In the genomic region with DNA sequence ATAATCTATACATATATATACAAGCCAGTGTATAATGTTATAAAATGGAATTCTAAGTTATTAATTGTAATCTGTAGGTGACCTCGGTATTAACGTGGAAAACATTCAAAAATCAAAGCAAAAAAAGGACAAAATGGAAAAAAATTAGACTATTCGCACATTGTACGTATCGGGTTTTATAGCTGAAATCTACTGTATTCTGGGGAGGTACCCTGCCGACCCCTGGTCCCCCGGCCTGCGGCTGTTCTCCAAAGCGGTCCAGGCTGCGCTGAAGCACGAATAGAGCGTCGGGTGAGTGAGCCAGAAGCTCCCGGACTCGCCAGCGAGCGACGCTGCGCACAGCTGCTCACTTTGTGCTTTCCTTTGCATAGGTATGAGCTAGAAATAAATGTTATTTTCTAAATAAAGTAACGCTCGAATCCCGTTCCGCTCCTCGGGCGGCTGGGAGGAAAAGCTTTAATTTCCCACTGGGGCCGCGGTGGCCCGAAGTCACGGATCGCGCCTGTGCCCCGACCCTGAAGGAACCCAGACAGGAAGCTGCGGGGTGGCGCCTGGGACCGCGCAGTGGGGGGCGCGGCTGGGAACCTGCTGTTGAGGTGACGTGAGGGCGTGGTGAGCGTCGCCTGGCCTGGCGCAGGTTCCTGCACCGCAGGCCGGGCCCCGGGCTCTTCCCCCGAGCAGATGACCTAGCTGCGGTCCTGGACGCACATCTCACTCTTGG, we compare ENCODE assay signal across 7 mouse cellular contexts. TPM values are rescaled to one million over a fixed set of nuclear protein-coding genes. Genes with fewer than 3 reads are reported as not detected.
A peak's percentile ranks its signal among the peaks of the same experiment; 100 is the strongest.
DNase-seq lines count a peak whose midpoint lies in the region; ATAC-seq lines count a peak whose summit lies in the region.

No protein-coding gene starts in this region.

- H3K9me3 ChIP-seq in lung, embryonic 16.5 days (ENCODE audit: control insufficient read depth, low read length) = no peaks in the 10 kb centered on the region
- H3K9me3 ChIP-seq in forebrain, embryonic 10.5 days = no peaks in the 10 kb centered on the region
- H3K9me3 ChIP-seq in intestine, embryonic 14.5 days (ENCODE audit: control insufficient read depth, low read length) = no peaks in the 10 kb centered on the region

- peaks cover 98% of the 10 kb centered on the region for H3K27me3 ChIP-seq in lung, embryonic 16.5 days (ENCODE audit: control insufficient read depth, insufficient read depth, low read depth, low read length)
- peaks cover 100% of the 10 kb centered on the region for H3K27me3 ChIP-seq in forebrain, embryonic 10.5 days (ENCODE audit: poor library complexity, severe bottlenecking)
- H3K27me3 ChIP-seq in intestine, embryonic 14.5 days (replicated peaks; ENCODE audit: control insufficient read depth, insufficient read depth, low read length) = peaks cover 98% of the 10 kb centered on the region

- H3K27ac ChIP-seq in lung, embryonic 16.5 days (ENCODE audit: low read length) = no peak overlapping the region
- peak overlapping the region; percentile 98 for H3K27ac ChIP-seq in forebrain, embryonic 10.5 days
- no peak overlapping the region for H3K27ac ChIP-seq in intestine, embryonic 14.5 days (ENCODE audit: low read depth)

- no peaks in the 10 kb centered on the region for H3K36me3 ChIP-seq in lung, embryonic 16.5 days (ENCODE audit: control insufficient read depth, insufficient read depth, low read length)
- H3K36me3 ChIP-seq in forebrain, embryonic 10.5 days (replicated peaks) = peaks cover 42% of the 10 kb centered on the region
- H3K36me3 ChIP-seq in intestine, embryonic 14.5 days (ENCODE audit: control insufficient read depth, insufficient read depth, low read length) = no peaks in the 10 kb centered on the region

- WGBS in lung, embryonic 16.5 days = 2% methylated on average over 49 of the region's 49 CpGs
- WGBS in forebrain, embryonic 10.5 days = under 1% methylated on average over 49 of the region's 49 CpGs
- WGBS in intestine, embryonic 14.5 days = 1% methylated on average over 49 of the region's 49 CpGs

- no peak overlapping the region for H3K9ac ChIP-seq in lung, embryonic 16.5 days (ENCODE audit: low read length)
- H3K9ac ChIP-seq in intestine, embryonic 14.5 days (ENCODE audit: low read length) = no peak overlapping the region

- DNase-seq in lung, postnatal 14 days = no peak
- no peak for DNase-seq in forebrain, embryonic 10.5 days (ENCODE audit: extremely low spot score, low spot score)
- DNase-seq in intestine, embryonic 14.5 days (ENCODE audit: low spot score) = peak; percentile 76
- peak; percentile 39 for DNase-seq in retina, postnatal 1 day
- DNase-seq in frontal cortex, postnatal 25 days (ENCODE audit: low spot score in 2 of 2) = no peak
- no peak for DNase-seq in cerebellum, adult 8-10 months

- ATAC-seq in lung, embryonic 16.5 days (ENCODE audit: low read depth) = no peak
- no peak for ATAC-seq in intestine, embryonic 14.5 days (replicated peaks; ENCODE audit: low FRiP score, low TSS enrichment, low read depth)

- peak overlapping the region; percentile 27; the same call in 1 of the 2 replicates for H3K4me2 ChIP-seq in lung, embryonic 16.5 days (ENCODE audit: low read depth, low read length)
- H3K4me2 ChIP-seq in intestine, embryonic 14.5 days (ENCODE audit: low read length) = peak overlapping the region; percentile 15; the same call in 1 of the 2 replicates

- peaks cover 16% of the 10 kb centered on the region for H3K4me1 ChIP-seq in lung, embryonic 16.5 days (replicated peaks; ENCODE audit: control insufficient read depth, insufficient read depth, low read length)
- H3K4me1 ChIP-seq in forebrain, embryonic 10.5 days = peaks cover 78% of the 10 kb centered on the region
- peaks cover 8% of the 10 kb centered on the region; the same call in 1 of the 2 replicates for H3K4me1 ChIP-seq in intestine, embryonic 14.5 days (replicated peaks; ENCODE audit: control insufficient read depth, insufficient read depth, low read length)

- H3K4me3 ChIP-seq in lung, embryonic 16.5 days (ENCODE audit: low read length) = peak overlapping the region; percentile 24
- H3K4me3 ChIP-seq in forebrain, embryonic 10.5 days = peak overlapping the region; percentile 85
- no peak overlapping the region for H3K4me3 ChIP-seq in intestine, embryonic 14.5 days (ENCODE audit: low read depth, low read length)

RNA-seq across cellular contexts. Expression of a gene that starts 5.6 kb away (rescaled TPM):
- polyA plus RNA-seq in lung, embryonic 16.5 days (2015; fragmentation: Nextera tagmentation; extraction: Ambion mirVana) = 0.05 TPM in 1 of 2 replicates, not detected in the other
- 5.6 and 7.0 TPM in 2 replicates for polyA plus RNA-seq in forebrain, embryonic 10.5 days (2016; fragmentation: Nextera tagmentation; extraction: Ambion mirVana)
- 0.05 and 0.08 TPM in 2 replicates for polyA plus RNA-seq in intestine, embryonic 14.5 days (2014; fragmentation: Nextera tagmentation; extraction: Ambion mirVana)

Comparison
In these comparisons a context has a peak if more than half of its experiments do, and no peak if none do; other contexts are left out.
1. DNase-seq: peak in intestine, embryonic 14.5 days (single experiment) and retina, postnatal 1 day (single experiment); none in lung, postnatal 14 days (single experiment), forebrain, embryonic 10.5 days (single experiment), frontal cortex, postnatal 25 days (0 of 2) and cerebellum, adult 8-10 months (single experiment).